Mouse (Mus musculus) MEL (cell line): Measurements from ENCODE around the gene Snx12.

Experiments
- CTCF ChIP-seq, 3 experiments: IDR thresholded peaks in 2 of 3; conservative IDR thresholded peaks in 1 of 3; 2 replicates each; pipeline ENCODE4 v1.5.1; 2011 to 2012; ENCODE audit warnings: low read length in 3 of 3, low read depth in 2 of 3, mild to moderate bottlenecking in 2 of 3, improper control_type of control experiment in 1 of 3, inconsistent platforms in 1 of 3, mixed read lengths in 1 of 3, moderate library complexity in 1 of 3; ENCODE audit not compliant: control insufficient read depth in 1 of 3, insufficient read depth in 1 of 3, poor library complexity in 1 of 3, severe bottlenecking in 1 of 3
- E2F4 ChIP-seq: IDR thresholded peaks from 2 replicates; pipeline ENCODE4 v1.6.1; 2011; ENCODE audit warnings: low read depth, low read length, improper control_type of control experiment, borderline replicate concordance
- MAFK ChIP-seq: IDR thresholded peaks from 2 replicates; pipeline ENCODE4 v1.6.1; 2011; ENCODE audit warnings: low read depth, mild to moderate bottlenecking, low read length, improper control_type of control experiment, borderline replicate concordance
- MAZ ChIP-seq: IDR thresholded peaks from 2 replicates; pipeline ENCODE4 v1.6.1; 2012; ENCODE audit warnings: low read depth, mild to moderate bottlenecking, inconsistent platforms, low read length, improper control_type of control experiment
- MYB ChIP-seq: IDR thresholded peaks from 2 replicates; pipeline ENCODE4 v1.6.1; 2011; ENCODE audit warnings: mild to moderate bottlenecking, low read depth, low read length, improper control_type of control experiment
- POLR2A ChIP-seq, 2 experiments: IDR thresholded peaks; 2 replicates each; pipeline ENCODE4 v1.6.1; 2011 to 2012; ENCODE audit warnings: low read length in 2 of 2, mild to moderate bottlenecking in 2 of 2, control low read depth in 1 of 2, improper control_type of control experiment in 1 of 2, low read depth in 1 of 2, moderate library complexity in 1 of 2; ENCODE audit not compliant: control insufficient read depth in 1 of 2, insufficient read depth in 1 of 2, poor library complexity in 1 of 2
- POLR2AphosphoS5 ChIP-seq: IDR thresholded peaks from 2 replicates; pipeline ENCODE4 v1.6.1; 2012; ENCODE audit warnings: low read depth, borderline replicate concordance, mild to moderate bottlenecking, inconsistent platforms, low read length, moderate library complexity, mixed read lengths
- SIN3A ChIP-seq: IDR thresholded peaks from 2 replicates; pipeline ENCODE4 v1.6.1; 2012; ENCODE audit warnings: low read length, improper control_type of control experiment, inconsistent platforms
- SMC3 ChIP-seq: IDR thresholded peaks from 2 replicates; pipeline ENCODE4 v1.6.1; 2011; ENCODE audit warnings: low read depth, low read length, improper control_type of control experiment
- TBP ChIP-seq: IDR thresholded peaks from 2 replicates; pipeline ENCODE4 v1.8.0; 2011; ENCODE audit warnings: low read depth, low read length, improper control_type of control experiment
- TCF12 ChIP-seq: IDR thresholded peaks from 2 replicates; pipeline ENCODE4 v1.6.1; 2014; ENCODE audit warnings: low read depth, mild to moderate bottlenecking, inconsistent platforms, low read length, improper control_type of control experiment, moderate library complexity
- USF2 ChIP-seq, 2 experiments: IDR thresholded peaks; 2 replicates each; pipeline ENCODE4 v1.6.1; 2011 to 2012; ENCODE audit warnings: improper control_type of control experiment in 2 of 2, low read length in 2 of 2, borderline replicate concordance in 1 of 2, inconsistent platforms in 1 of 2, low read depth in 1 of 2, mild to moderate bottlenecking in 1 of 2; ENCODE audit not compliant: insufficient read depth in 1 of 2
- ZKSCAN1 ChIP-seq: IDR thresholded peaks from 2 replicates; pipeline ENCODE4 v1.6.1; 2012; ENCODE audit warnings: low read depth, mild to moderate bottlenecking, inconsistent platforms, low read length, improper control_type of control experiment, moderate library complexity
- ZNF384 ChIP-seq: IDR thresholded peaks from 2 replicates; pipeline ENCODE4 v1.6.1; 2012; ENCODE audit warnings: low read depth, mild to moderate bottlenecking, inconsistent platforms, low read length, improper control_type of control experiment

GRCm38 (mm10) chrX:101131001-101131400 is 91.4 kb downstream of the Snx12 start:
- peak; percentile 79 for TF ChIP-seq SMC3
- no peak for TF ChIP-seq MAZ
- TF ChIP-seq CTCF (IDR thresholded peaks at IDR 0.05 in 2 of 3, conservative IDR thresholded peaks at IDR 0.05 in 1 of 3; ENCODE audit: control insufficient read depth in 1 of 3, insufficient read depth in 1 of 3, low read depth in 2 of 3, low read length in 3 of 3, poor library complexity in 1 of 3, severe bottlenecking in 1 of 3): peak; percentile 44 to 76 (median 62)
- TF ChIP-seq ZNF384: no peak
- no peak for TF ChIP-seq POLR2A (IDR thresholded peaks at IDR 0.05; ENCODE audit: control insufficient read depth in 1 of 2, insufficient read depth in 1 of 2, low read depth in 1 of 2, low read length in 2 of 2, poor library complexity in 1 of 2)
- no peak for TF ChIP-seq USF2 (IDR thresholded peaks at IDR 0.05; ENCODE audit: borderline replicate concordance in 1 of 2, insufficient read depth in 1 of 2, low read depth in 1 of 2, low read length in 2 of 2)
- no peak for TF ChIP-seq MYB
- TF ChIP-seq ZKSCAN1: no peak
- TF ChIP-seq TCF12: no peak
- no peak for TF ChIP-seq TBP
- 0 out of 2 replicates have a peak, but pooled peaks have one; percentile 18 for TF ChIP-seq SIN3A
- TF ChIP-seq POLR2AphosphoS5: no peak
- no peak for TF ChIP-seq MAFK
- no peak for TF ChIP-seq E2F4
